Mouse (Mus musculus) liver, adult 2 months (tissue): ENCODE measurements around the gene Ctla4. TPM values are rescaled to one million over a fixed set of nuclear protein-coding genes. Genes with fewer than 3 reads are reported as not detected.
A peak's percentile ranks its signal among the peaks of the same experiment; 100 is the strongest.

ENCODE experiments used
- DNase-seq: peaks from one replicate; pipeline ENCODE4 v3.0.0-alpha.2; 2011; ENCODE audit warnings: low read depth, low spot score; ENCODE audit errors: extremely low read depth
- H3K27ac ChIP-seq: fragments of 200-500 bp; replicated peaks from 2 replicates; pipeline ENCODE4 v1.5.1; 2012; ENCODE audit warnings: low read depth, mild to moderate bottlenecking, control low read depth, inconsistent platforms, low read length; ENCODE audit not compliant: insufficient read depth
- H3K27me3 ChIP-seq: fragments of 200-500 bp; 2 replicates; pipeline ENCODE4 v1.6.1; 2012; ENCODE audit warnings: mild to moderate bottlenecking, moderate library complexity, low read length, inconsistent platforms; ENCODE audit not compliant: control insufficient read depth, insufficient read depth
- H3K36me3 ChIP-seq: fragments of 200-500 bp; 2 replicates; pipeline ENCODE4 v1.6.1; 2012; ENCODE audit warnings: low read length, inconsistent platforms; ENCODE audit not compliant: control insufficient read depth, insufficient read depth
- H3K4me1 ChIP-seq: fragments of 200-500 bp; 2 replicates; pipeline ENCODE4 v1.6.1; 2011; ENCODE audit warnings: low read length; ENCODE audit not compliant: control insufficient read depth, insufficient read depth
- H3K4me3 ChIP-seq: fragments of 200-500 bp; 2 replicates; pipeline ENCODE4 v1.5.1; 2011; ENCODE audit warnings: low read depth, mild to moderate bottlenecking, control low read depth, low read length, moderate library complexity; ENCODE audit not compliant: insufficient read depth
- H3K79me2 ChIP-seq: fragments of 200-500 bp; 2 replicates; pipeline ENCODE4 v1.6.1; 2012; ENCODE audit warnings: inconsistent platforms, mild to moderate bottlenecking, low read length, moderate library complexity; ENCODE audit not compliant: control insufficient read depth, insufficient read depth
- H3K9ac ChIP-seq: fragments of 200-500 bp; 2 replicates; pipeline ENCODE4 v1.6.1; 2012; ENCODE audit warnings: low read depth, mild to moderate bottlenecking, control low read depth, inconsistent platforms, low read length
- CTCF ChIP-seq: fragments of 200-500 bp; IDR thresholded peaks from 2 replicates; pipeline ENCODE4 v1.5.1; 2011; ENCODE audit warnings: low read depth, low read length, control low read depth
- POLR2A ChIP-seq: fragments of 200-500 bp; IDR thresholded peaks from 2 replicates; pipeline ENCODE4 v1.6.1; 2011; ENCODE audit warnings: low read length, control low read depth; ENCODE audit not compliant: insufficient read depth; ENCODE audit errors: extremely low read depth
- WGBS: fragments of 180-500 bp; shearing (Covaris S2); methylation state at CpG from one replicate; pipeline ENCODE4 v1.1.7; 2018; 5-methylcytosine and 5-hydroxymethylcytosine counted together
- polyA plus RNA-seq: library from polyadenylated mRNA; depleted of rRNA; stranded (reverse); fragments of >200 nt; gene quantifications from 2 replicates; pipeline ENCODE4 v1.2.3, GENCODE M21; 2012
- total RNA-seq: library from RNA; depleted of rRNA; stranded (reverse); fragments of >200 nt; gene quantifications from 2 replicates; pipeline ENCODE4 v1.2.3, GENCODE M21; 2014

The Ctla4 gene
- total and polyA plus RNA-seq, 2 experiments: not detected

DNA sequence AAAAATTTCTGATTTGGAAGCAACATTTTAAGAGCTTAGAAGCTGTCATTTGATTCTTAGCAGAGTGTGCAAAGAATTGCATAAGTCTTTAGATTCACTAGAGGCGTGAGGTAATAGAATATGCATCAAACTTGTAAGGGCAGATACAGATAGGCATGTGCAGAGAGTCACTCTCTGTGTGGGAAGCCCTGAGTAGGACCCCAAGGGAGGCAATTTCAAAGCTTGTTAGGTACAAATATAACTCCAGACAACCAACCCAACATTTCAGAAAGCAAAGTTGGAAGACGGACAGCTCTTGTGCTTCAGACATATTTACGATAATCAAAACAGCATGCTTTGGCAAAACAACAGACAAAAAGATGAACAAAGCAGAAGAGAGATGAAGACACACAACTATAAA lies 68.4 kb downstream of the Ctla4 start:
- no peak overlapping the region for H3K4me3 ChIP-seq
- no peak for TF ChIP-seq CTCF
- TF ChIP-seq POLR2A: no peak
- no peak overlapping the region for H3K9ac ChIP-seq
- H3K79me2 ChIP-seq: no peaks in the 10 kb centered on the region
- H3K4me1 ChIP-seq: peaks cover 4% of the 10 kb centered on the region; the same call in 1 of the 2 replicates
- no peak overlapping the region for H3K27ac ChIP-seq
- H3K27me3 ChIP-seq: no peaks in the 10 kb centered on the region
- no peak for DNase-seq
- H3K36me3 ChIP-seq: no peaks in the 10 kb centered on the region
- 97% methylated on average over 3 of the region's 3 CpGs for WGBS

DNA sequence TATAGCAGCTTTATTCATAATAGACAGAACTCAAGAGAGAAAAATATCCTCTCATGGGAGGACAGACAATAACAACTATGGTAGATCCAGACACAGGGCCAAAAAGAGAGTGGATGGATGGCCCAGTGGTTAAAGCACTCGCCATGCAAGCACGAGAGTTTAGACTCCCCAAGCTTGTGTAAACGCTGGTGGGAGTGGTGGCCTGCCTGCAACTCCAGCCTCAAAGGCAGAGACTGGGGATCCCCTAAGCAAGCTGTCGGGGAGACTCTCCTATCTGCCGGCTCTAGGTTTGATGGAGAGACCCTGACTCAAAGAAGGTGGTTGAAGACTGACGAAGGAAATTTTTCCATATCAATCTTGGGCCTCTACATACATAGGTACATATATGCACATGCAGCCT lies 69.4 kb downstream of the Ctla4 start:
- no peak for DNase-seq
- Histone ChIP-seq H3K27me3 (no peaks in the 10 kb centered on the region), H3K4me3 (no peak overlapping the region), H3K36me3 (no peaks in the 10 kb centered on the region), H3K9ac (no peak overlapping the region), H3K4me1 (peaks cover 4% of the 10 kb centered on the region; the same call in 1 of the 2 replicates), H3K27ac (no peak overlapping the region), H3K79me2 (no peaks in the 10 kb centered on the region)
- 80% methylated on average over 6 of the region's 6 CpGs for WGBS
- no peak for TF ChIP-seq POLR2A
- no peak for TF ChIP-seq CTCF

DNA sequence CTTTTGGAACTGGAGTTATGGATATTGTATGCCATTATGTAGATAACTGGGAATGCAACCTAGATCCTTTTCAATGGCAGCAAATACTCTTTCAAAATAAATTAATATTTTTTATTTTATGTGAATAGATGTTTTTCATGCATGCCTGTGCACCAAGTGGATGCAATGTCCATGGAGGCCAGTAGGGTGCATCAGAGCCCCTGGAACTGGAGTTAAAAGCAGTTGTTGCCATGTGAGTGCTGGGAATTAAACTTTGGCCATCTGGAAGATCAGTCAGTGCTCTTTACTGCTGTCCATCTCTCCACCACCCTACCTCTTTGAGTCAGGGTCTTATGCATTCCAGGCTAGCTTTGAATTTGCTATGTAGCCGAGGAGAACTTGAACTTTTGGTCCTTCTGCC lies 71.5 kb downstream of the Ctla4 start:
- TF ChIP-seq CTCF (no peak; the same call in 1 of the 2 replicates), POLR2A (no peak)

DNA sequence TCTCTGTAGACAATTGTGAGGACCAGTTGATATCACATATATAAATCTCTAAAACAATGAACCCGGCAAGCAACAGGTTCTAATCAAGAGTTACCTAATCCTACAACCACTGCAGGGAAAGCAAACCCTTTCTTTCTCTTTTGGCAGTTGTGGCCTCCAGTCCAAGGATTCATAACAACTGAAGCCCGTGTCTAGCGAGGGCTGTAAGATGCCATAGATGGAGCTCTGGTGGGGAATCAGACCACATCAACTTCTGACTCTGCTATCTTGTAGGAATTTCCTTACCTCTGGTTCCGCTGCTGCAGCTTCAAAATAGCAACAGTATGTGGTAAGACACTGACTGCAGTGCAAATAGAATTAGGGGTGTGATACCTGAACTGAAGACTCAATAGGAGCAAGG lies 72.4 kb downstream of the Ctla4 start:
- 67% methylated on average over 4 of the region's 4 CpGs for WGBS
- no peak overlapping the region for H3K9ac ChIP-seq
- TF ChIP-seq POLR2A: no peak
- no peak for TF ChIP-seq CTCF

More for the DNA sequence above, 71.5 kb downstream of the Ctla4 start:
- whole genome bisulfite sequencing: 94% methylated on average over 1 of the region's 1 CpGs
- DNase-seq: no peak
- Histone ChIP-seq H3K27me3 (no peaks in the 10 kb centered on the region), H3K27ac (no peak overlapping the region), H3K4me1 (peaks cover 4% of the 10 kb centered on the region; the same call in 1 of the 2 replicates), H3K79me2 (no peaks in the 10 kb centered on the region), H3K4me3 (no peak overlapping the region), H3K9ac (no peak overlapping the region), H3K36me3 (no peaks in the 10 kb centered on the region)

DNA sequence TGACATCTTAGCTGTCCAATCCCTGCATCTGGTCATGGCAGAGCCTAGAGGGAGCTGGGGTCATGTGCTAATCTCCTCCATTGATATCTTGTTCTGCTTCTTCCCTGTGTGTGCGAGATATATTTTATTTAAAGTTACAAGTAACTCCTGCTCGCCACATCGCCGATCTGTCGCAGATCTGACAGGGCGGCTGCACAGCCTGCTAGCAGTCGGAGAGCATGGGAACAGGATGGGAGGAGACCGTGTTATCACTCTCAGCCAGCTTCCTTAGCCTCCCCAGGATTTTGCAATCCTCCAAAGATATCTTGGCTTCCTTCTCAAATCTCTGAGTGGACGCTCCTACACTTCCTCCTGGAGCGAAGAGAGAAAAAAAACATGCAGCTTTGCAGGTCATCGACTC lies 73.7 kb downstream of the Ctla4 start:
- peak; percentile 42 for DNase-seq
- Histone ChIP-seq H3K4me3 (no peak overlapping the region), H3K9ac (no peak overlapping the region), H3K27me3 (no peaks in the 10 kb centered on the region), H3K36me3 (no peaks in the 10 kb centered on the region), H3K4me1 (peaks cover 4% of the 10 kb centered on the region; the same call in 1 of the 2 replicates), H3K27ac (peak overlapping the region; percentile 73), H3K79me2 (no peaks in the 10 kb centered on the region)
- no peak for TF ChIP-seq POLR2A
- TF ChIP-seq CTCF: no peak
- WGBS: 59% methylated on average over 11 of the region's 11 CpGs

More for the DNA sequence above, 72.4 kb downstream of the Ctla4 start:
- H3K4me1 ChIP-seq: peaks cover 4% of the 10 kb centered on the region; the same call in 1 of the 2 replicates
- no peak for DNase-seq
- no peak overlapping the region for H3K27ac ChIP-seq
- no peaks in the 10 kb centered on the region for H3K27me3 ChIP-seq
- H3K79me2 ChIP-seq: no peaks in the 10 kb centered on the region
- no peak overlapping the region for H3K4me3 ChIP-seq
- H3K36me3 ChIP-seq: no peaks in the 10 kb centered on the region

DNA sequence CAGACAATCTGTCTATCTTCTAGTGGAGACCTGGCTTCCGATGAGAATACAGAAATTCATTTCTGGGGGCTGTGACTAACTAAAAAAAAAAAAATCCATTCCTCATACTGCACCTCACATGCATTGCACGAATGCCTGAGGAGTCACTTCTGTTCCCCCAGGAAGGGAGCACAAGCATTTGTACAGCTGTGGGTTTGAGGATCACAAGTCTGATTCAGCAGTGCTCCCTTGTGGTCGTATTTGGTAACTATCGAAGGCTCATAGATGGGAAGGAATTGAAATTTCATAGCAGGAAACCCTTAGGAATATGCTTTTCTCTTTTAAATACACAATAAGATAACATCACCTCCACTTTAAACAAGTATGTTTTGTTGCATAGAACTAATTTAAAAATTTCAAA lies 74.3 kb downstream of the Ctla4 start:
- Histone ChIP-seq H3K27me3 (no peaks in the 10 kb centered on the region), H3K4me3 (no peak overlapping the region), H3K4me1 (peaks cover 4% of the 10 kb centered on the region; the same call in 1 of the 2 replicates), H3K9ac (no peak overlapping the region), H3K79me2 (no peaks in the 10 kb centered on the region), H3K36me3 (no peaks in the 10 kb centered on the region), H3K27ac (peak overlapping the region; percentile 73)
- 13% methylated on average over 4 of the region's 4 CpGs for WGBS
- DNase-seq: peak; percentile 26
- TF ChIP-seq POLR2A (no peak), CTCF (no peak)
